Mouse (Mus musculus) embryonic facial prominence, embryonic 11.5 days (tissue): ENCODE measurements around the gene Serpinb6a. TPM values are rescaled to one million over a fixed set of nuclear protein-coding genes. Genes with fewer than 3 reads are reported as not detected.

Experiments used
- ATAC-seq: fragments of 200-750 bp; cut with Nextera tagmentation; replicated peaks from 2 replicates; pipeline ENCODE4 v1.8.0; 2017; ENCODE audit warnings: low read depth; ENCODE audit not compliant: insufficient number of reproducible peaks, low FRiP score, low TSS enrichment
- DNase-seq: peaks from one replicate; pipeline ENCODE4 v3.0.0-alpha.2; 2015; ENCODE audit warnings: low spot score
- H3K27ac ChIP-seq: fragments of 300-500 bp; sonication (generic); replicated peaks from 2 replicates; pipeline ENCODE4 v1.5.1; 2014; ENCODE audit warnings: mild to moderate bottlenecking, low read depth, low read length, control low read depth
- H3K27me3 ChIP-seq: fragments of 300-500 bp; sonication (generic); 2 replicates; pipeline ENCODE4 v1.6.1; 2014; ENCODE audit warnings: mild to moderate bottlenecking, low read length, moderate library complexity, mixed read lengths; ENCODE audit not compliant: control insufficient read depth, insufficient read depth
- H3K36me3 ChIP-seq: fragments of 300-500 bp; sonication (generic); replicated peaks from 2 replicates; pipeline ENCODE4 v1.6.1; 2014; ENCODE audit warnings: low read depth, mild to moderate bottlenecking, low read length, moderate library complexity, mixed read lengths; ENCODE audit not compliant: control insufficient read depth, insufficient read depth
- H3K4me1 ChIP-seq: fragments of 300-500 bp; sonication (generic); 2 replicates; pipeline ENCODE4 v1.6.1; 2014; ENCODE audit warnings: low read length, mixed read lengths; ENCODE audit not compliant: control insufficient read depth, insufficient read depth
- H3K4me2 ChIP-seq: fragments of 300-500 bp; sonication (generic); 2 replicates; pipeline ENCODE4 v1.6.1; 2014; ENCODE audit warnings: low read depth, mild to moderate bottlenecking, control low read depth, low read length, moderate library complexity
- H3K4me3 ChIP-seq: fragments of 300-500 bp; sonication (generic); 2 replicates; pipeline ENCODE4 v1.5.1; 2014; ENCODE audit warnings: low read depth, low read length, control low read depth
- H3K9ac ChIP-seq: fragments of 300-500 bp; sonication (generic); replicated peaks from 2 replicates; pipeline ENCODE4 v1.6.1; 2014; ENCODE audit warnings: mild to moderate bottlenecking, control low read depth, low read length
- H3K9me3 ChIP-seq: fragments of 300-500 bp; sonication (generic); replicated peaks from 2 replicates; pipeline ENCODE4 v1.6.1; 2016; ENCODE audit warnings: mild to moderate bottlenecking, low read length, inconsistent platforms, mixed read lengths; ENCODE audit not compliant: control insufficient read depth
- WGBS: fragments of 180-500 bp; shearing (Covaris S2); extraction: QIAGEN DNeasy Blood & Tissue Kit; methylation state at CpG from one replicate; pipeline ENCODE4 v1.1.7; 2014; 5-methylcytosine and 5-hydroxymethylcytosine counted together
- polyA plus RNA-seq: library from polyadenylated mRNA; unstranded; fragments of >200 nt; fragmentation: Nextera tagmentation; extraction: Ambion mirVana; gene quantifications from 2 replicates; pipeline ENCODE4 v1.2.1, GENCODE M21; 2014

The Serpinb6a gene
- polyA plus RNA-seq, 1 experiment from 2014 or later, result 46.2 TPM

- no peak overlapping the region for H3K4me2 ChIP-seq
- ATAC-seq, result no peak
- H3K9ac ChIP-seq, result no peak overlapping the region
- H3K9me3 ChIP-seq, result no peaks in the 10 kb centered on the region
- no peak for DNase-seq
- no peak overlapping the region for H3K4me3 ChIP-seq
- H3K36me3 ChIP-seq, result no peaks in the 10 kb centered on the region
- 88% methylated on average over 3 of the region's 3 CpGs for WGBS
- H3K27ac ChIP-seq, result no peak overlapping the region
- H3K4me1 ChIP-seq, result peaks cover 3% of the 10 kb centered on the region
- H3K27me3 ChIP-seq, result no peaks in the 10 kb centered on the region
These were observed 37.5 kb upstream of the Serpinb6a start for GRCm38 (mm10) chr13:34040091-34040490.

- peak overlapping the region; percentile 10; the same call in 1 of the 2 replicates for H3K4me3 ChIP-seq
- H3K4me2 ChIP-seq, result peak overlapping the region; percentile 19; the same call in 1 of the 2 replicates
- peaks cover 3% of the 10 kb centered on the region for H3K4me1 ChIP-seq
- H3K9ac ChIP-seq, result peak overlapping the region; percentile 25; the same call in 1 of the 2 replicates
- WGBS, result 35% methylated on average over 8 of the region's 8 CpGs
- DNase-seq (peak; percentile 42), ATAC-seq (no peak)
- H3K27ac ChIP-seq, result no peak overlapping the region
- no peaks in the 10 kb centered on the region for H3K9me3 ChIP-seq
- no peaks in the 10 kb centered on the region for H3K36me3 ChIP-seq
- H3K27me3 ChIP-seq, result no peaks in the 10 kb centered on the region
These were observed 36.3 kb upstream of the Serpinb6a start for GRCm38 (mm10) chr13:34038901-34039341.

GRCm38 (mm10) chr13:34038056-34038432 is 35.5 kb upstream of the Serpinb6a start:
- ATAC-seq, result 0 out of 2 replicates have a peak, but pooled peaks have one; percentile 31
- no peaks in the 10 kb centered on the region for H3K36me3 ChIP-seq
- H3K9me3 ChIP-seq, result no peaks in the 10 kb centered on the region
- peak overlapping the region; percentile 74 for H3K4me3 ChIP-seq
- 36% methylated on average over 5 of the region's 5 CpGs for WGBS
- H3K4me1 ChIP-seq, result peaks cover 3% of the 10 kb centered on the region
- peak overlapping the region; percentile 92 for H3K9ac ChIP-seq
- no peaks in the 10 kb centered on the region for H3K27me3 ChIP-seq
- peak overlapping the region; percentile 76 for H3K4me2 ChIP-seq
- peak overlapping the region; percentile 75 for H3K27ac ChIP-seq
- no peak for DNase-seq

- Histone ChIP-seq H3K9me3 (no peaks in the 10 kb centered on the region), H3K27ac (peak within 1 kb of the TSS; percentile 75), H3K4me2 (peak within 1 kb of the TSS; percentile 76), H3K4me3 (peak within 1 kb of the TSS; percentile 74), H3K36me3 (no peaks in the 10 kb centered on the region), H3K4me1 (peaks cover 3% of the 10 kb centered on the region), H3K27me3 (no peaks in the 10 kb centered on the region), H3K9ac (peak within 1 kb of the TSS; percentile 92)
- WGBS, result 1% methylated on average over 37 of the region's 37 CpGs
- ATAC-seq (peak; percentile 91), DNase-seq (peak; percentile 96)
These were observed 34.8 kb upstream of the Serpinb6a start, which contains the start of gene Bphl for GRCm38 (mm10) chr13:34037172-34038055. TSS of gene Bphl (plus strand) at chr13:34037597.

GRCm38 (mm10) chr13:34036726-34037125 is 34.1 kb upstream of the Serpinb6a start:
- no peak for ATAC-seq
- Histone ChIP-seq H3K4me1 (peaks cover 3% of the 10 kb centered on the region), H3K9ac (no peak overlapping the region; the same call in 1 of the 2 replicates), H3K36me3 (no peaks in the 10 kb centered on the region), H3K27me3 (no peaks in the 10 kb centered on the region), H3K9me3 (no peaks in the 10 kb centered on the region), H3K27ac (no peak overlapping the region), H3K4me2 (no peak overlapping the region), H3K4me3 (no peak overlapping the region)
- WGBS, result 83% methylated on average over 5 of the region's 5 CpGs
- DNase-seq, result no peak

GRCm38 (mm10) chr13:34035424-34035823 is 32.8 kb upstream of the Serpinb6a start:
- Histone ChIP-seq H3K4me3 (no peak overlapping the region), H3K4me2 (no peak overlapping the region), H3K9ac (no peak overlapping the region), H3K36me3 (no peaks in the 10 kb centered on the region), H3K9me3 (no peaks in the 10 kb centered on the region), H3K4me1 (peaks cover 3% of the 10 kb centered on the region), H3K27ac (no peak overlapping the region), H3K27me3 (no peaks in the 10 kb centered on the region)
- ATAC-seq, result no peak
- DNase-seq, result no peak
- WGBS, result 78% methylated on average over 3 of the region's 3 CpGs

GRCm38 (mm10) chr13:34032041-34032440 is 29.4 kb upstream of the Serpinb6a start:
- WGBS, result 79% methylated on average over 2 of the region's 2 CpGs
- no peak overlapping the region for H3K27ac ChIP-seq
- ATAC-seq, result no peak

GRCm38 (mm10) chr13:34021998-34022397 is 19.4 kb upstream of the Serpinb6a start:
- Histone ChIP-seq H3K9me3 (no peaks in the 10 kb centered on the region), H3K4me3 (no peak overlapping the region), H3K4me1 (no peaks in the 10 kb centered on the region), H3K27me3 (no peaks in the 10 kb centered on the region), H3K4me2 (no peak overlapping the region), H3K36me3 (no peaks in the 10 kb centered on the region; the same call in 1 of the 2 replicates), H3K9ac (no peak overlapping the region), H3K27ac (no peak overlapping the region)
- WGBS, result 82% methylated on average over 2 of the region's 2 CpGs
- no peak for ATAC-seq
- DNase-seq, result no peak

More at GRCm38 (mm10) chr13:34032041-34032440, 29.4 kb upstream of the Serpinb6a start:
- no peaks in the 10 kb centered on the region for H3K36me3 ChIP-seq
- H3K4me1 ChIP-seq, result no peaks in the 10 kb centered on the region
- no peaks in the 10 kb centered on the region for H3K27me3 ChIP-seq
- no peak overlapping the region for H3K9ac ChIP-seq
- H3K4me3 ChIP-seq, result no peak overlapping the region
- H3K4me2 ChIP-seq, result no peak overlapping the region
- DNase-seq, result no peak
- H3K9me3 ChIP-seq, result no peaks in the 10 kb centered on the region
